Mouse (Mus musculus) layer of hippocampus, adult 2 months (tissue): ENCODE measurements around the gene 4931440F15Rik. TPM values are rescaled to one million over a fixed set of nuclear protein-coding genes. Genes with fewer than 3 reads are reported as not detected.
"Not testable (repeated sequence)": the region's sequence is repeated elsewhere in the genome, so short reads cannot be mapped to it uniquely, and the experiment has no call there.

Experiments used
- DNase-seq, 2 experiments: peaks; one replicate each; pipeline ENCODE4 v3.0.0; 2022; ENCODE audit warnings: low spot score in 2 of 2
- H3K27ac ChIP-seq: fragments of 200-600 bp; 2 replicates; pipeline ENCODE4 v1.8.1; 2022
- H3K4me3 ChIP-seq: fragments of 200-600 bp; 2 replicates; pipeline ENCODE4 v1.8.1; 2022; ENCODE audit warnings: mild to moderate bottlenecking
- CTCF ChIP-seq: fragments of 200-600 bp; conservative IDR thresholded peaks from 2 replicates; pipeline ENCODE4 v1.8.1; 2022; ENCODE audit warnings: antibody characterized with exemption, mild to moderate bottlenecking, moderate library complexity
- long read RNA-seq, 2 experiments: library from polyadenylated mRNA; stranded (forward); transcript quantifications; one replicate each; pipeline ENCODE4 v2.0.0; 2021; ENCODE audit warnings: borderline mapping rate in 2 of 2
- total RNA-seq, 2 experiments: library from RNA; stranded (reverse); gene quantifications; 2 replicates each; pipeline ENCODE4 v1.2.3; 2021

4931440F15Rik gene
- 1 to 10 TPM; 2.4 to 3.1 TPM for total RNA-seq
- long read RNA-seq, experiment 1, result 0 reads
- long read RNA-seq, experiment 2, partial matches to known transcripts, result 0 of 1 reads
- long read RNA-seq, experiment 2, other reads (novel, unspliced or antisense), result 0 of 1 reads

DNA sequence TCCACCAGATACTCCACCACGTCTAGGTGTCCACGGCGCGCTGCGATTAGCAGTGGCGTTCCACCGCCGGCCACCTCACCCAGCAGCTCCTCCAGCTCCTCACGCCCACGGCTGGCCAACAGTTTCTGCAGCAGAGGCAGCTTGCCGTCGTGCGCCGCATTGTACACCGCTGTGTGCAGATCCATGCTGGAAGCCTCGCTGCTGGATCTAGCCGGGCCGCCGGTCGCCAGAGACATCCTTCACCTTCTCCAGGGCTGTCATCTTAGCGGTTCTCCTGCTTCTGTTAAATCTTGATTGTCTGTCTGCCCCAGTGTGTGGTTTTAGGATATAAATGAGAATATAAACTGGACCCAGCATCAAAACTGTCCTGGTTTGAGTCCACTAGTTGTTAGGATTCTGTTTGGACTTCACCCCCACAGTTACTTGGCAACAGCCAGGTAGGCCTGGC, at the start of gene 4931440F15Rik:
Gene 4931440F15Rik (minus strand): TSS at position 398 of the 448 bp plus-strand sequence.
- H3K4me3 ChIP-seq, DNase-seq: not testable (repeated sequence)
- H3K27ac ChIP-seq, result peak within 1 kb of the TSS; percentile 36; the same call in 1 of the 2 replicates

- H3K27ac ChIP-seq, DNase-seq, H3K4me3 ChIP-seq: not testable (repeated sequence)
These were observed 49.3 kb upstream of the 4931440F15Rik start for GRCm38 (mm10) chr11:29874781-29875180.

DNA sequence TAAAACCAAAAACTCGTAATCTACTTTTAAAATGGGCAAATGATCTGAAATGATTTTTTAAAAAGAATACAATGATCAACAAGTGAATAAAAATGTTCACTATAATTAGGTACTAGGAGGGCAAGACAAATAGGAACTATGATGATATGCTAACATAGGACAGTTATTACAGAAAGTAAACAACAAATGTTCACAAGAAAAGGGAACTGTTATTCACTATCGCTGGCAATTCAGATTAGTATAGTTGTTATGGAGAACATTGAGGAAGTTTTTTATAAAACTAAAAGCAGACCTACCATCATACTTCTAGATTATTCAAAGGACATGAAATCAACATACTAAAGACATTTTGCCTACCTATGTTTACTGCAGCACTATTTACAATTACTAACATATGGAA, 44.7 kb upstream of the 4931440F15Rik start:
- no peak overlapping the region for H3K27ac ChIP-seq
- H3K4me3 ChIP-seq, result no peak overlapping the region
- no peak for TF ChIP-seq CTCF
- no peak for DNase-seq

GRCm38 (mm10) chr11:29864269-29864668, 38.8 kb upstream of the 4931440F15Rik start:
- TF ChIP-seq CTCF, result no peak
- H3K27ac ChIP-seq, result no peak overlapping the region
- H3K4me3 ChIP-seq, result no peak overlapping the region
- no peak for DNase-seq

DNA sequence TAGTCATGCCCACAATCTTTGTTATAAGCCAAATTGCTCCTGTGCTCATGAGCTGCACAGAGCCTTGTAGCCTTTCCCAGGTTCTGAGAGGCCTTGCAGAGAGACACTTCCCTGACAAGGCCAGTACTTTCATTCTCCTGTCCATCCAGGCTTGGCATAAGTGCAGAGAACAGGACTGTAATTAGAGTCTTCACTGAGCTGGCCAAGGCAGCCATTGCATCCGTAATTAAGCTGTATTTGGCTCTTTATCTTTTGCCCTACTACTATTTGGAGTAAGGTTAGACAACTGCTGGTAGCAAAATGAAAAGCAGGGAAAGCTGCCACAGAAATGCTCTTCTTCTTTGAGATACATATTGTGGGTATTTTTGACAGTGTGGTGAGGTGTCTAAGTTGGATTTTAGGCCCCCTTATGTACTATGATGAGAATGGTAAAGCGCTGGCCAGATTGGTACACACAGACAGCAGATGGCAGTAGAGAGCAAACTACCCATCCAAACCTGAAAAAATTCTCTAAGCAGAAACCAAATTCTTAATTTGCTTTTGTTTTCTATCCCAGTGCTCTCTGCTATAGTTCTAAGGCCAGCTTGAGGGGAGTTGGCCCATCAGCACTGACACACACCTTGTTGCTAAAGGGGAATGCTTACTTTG, 36.4 kb upstream of the 4931440F15Rik start:
- peak; percentile 29 to 65 for DNase-seq
- Histone ChIP-seq H3K27ac (peak overlapping the region; percentile 63), H3K4me3 (no peak overlapping the region)
- TF ChIP-seq CTCF, result peak; percentile 91

GRCm38 (mm10) chr11:29861040-29861439, 35.6 kb upstream of the 4931440F15Rik start:
- no peak for TF ChIP-seq CTCF
- Histone ChIP-seq H3K4me3 (no peak overlapping the region), H3K27ac (no peak overlapping the region)
- no peak for DNase-seq

DNA sequence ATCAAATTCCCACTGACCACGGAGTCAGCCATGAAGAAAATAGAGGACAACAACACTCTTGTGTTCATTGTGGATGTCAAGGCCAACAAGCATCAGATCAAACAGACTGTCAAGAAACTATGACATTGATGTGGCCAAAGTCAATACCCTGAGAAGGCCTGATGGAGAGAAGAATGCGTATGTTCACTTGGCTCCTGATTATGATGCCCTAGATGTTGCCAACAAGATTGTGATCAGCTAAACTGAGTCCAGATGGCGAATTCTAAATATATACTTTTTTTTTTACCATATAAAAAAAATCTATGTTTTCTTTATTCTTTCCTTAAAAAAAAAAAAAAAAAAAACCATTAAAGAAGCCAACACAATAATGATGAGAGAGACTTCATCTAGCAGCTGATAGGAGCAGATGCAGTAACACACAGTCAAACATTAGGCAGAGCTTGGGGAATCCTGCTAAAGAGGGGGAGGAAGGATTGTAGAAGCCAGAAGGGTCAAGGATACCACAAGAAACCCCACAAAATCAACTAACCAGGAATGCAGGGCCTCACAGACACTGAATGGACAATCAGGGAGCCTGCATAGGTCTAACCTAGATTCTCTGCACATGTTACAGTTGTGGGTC, 15.2 kb upstream of the 4931440F15Rik start:
- no peak for TF ChIP-seq CTCF
- no peak for DNase-seq
- Histone ChIP-seq H3K4me3 (no peak overlapping the region), H3K27ac (peak overlapping the region; percentile 60; the same call in 1 of the 2 replicates)

GRCm38 (mm10) chr11:29839781-29840180, 14.3 kb upstream of the 4931440F15Rik start:
- DNase-seq, result no peak
- Histone ChIP-seq H3K27ac (peak overlapping the region; percentile 39; the same call in 1 of the 2 replicates), H3K4me3 (no peak overlapping the region)
- no peak for TF ChIP-seq CTCF

DNA sequence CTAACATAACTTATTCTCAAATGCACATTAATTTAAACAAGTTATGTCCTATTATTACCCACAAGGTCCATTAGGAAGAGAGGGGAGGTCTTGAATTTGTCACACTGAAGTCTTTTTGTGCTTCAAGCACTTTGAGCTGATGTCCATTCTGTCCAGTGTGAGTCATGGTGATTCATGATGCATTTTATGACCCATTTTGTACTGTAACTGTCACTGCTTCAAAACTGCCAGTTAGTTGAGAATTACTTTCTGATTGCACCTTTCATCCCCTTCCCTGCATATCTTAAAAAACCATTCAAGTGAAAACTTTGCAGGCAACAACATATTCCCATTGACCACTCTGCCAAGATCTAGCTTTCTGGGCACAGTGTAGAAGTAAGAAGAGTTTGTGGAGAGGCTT, 11.6 kb upstream of the 4931440F15Rik start:
- Histone ChIP-seq H3K4me3 (no peak overlapping the region), H3K27ac (no peak overlapping the region)
- TF ChIP-seq CTCF, result no peak
- no peak for DNase-seq

- peak in 1 of 2 experiments; percentile 33 for DNase-seq
- Histone ChIP-seq H3K27ac (peak overlapping the region; percentile 80), H3K4me3 (no peak overlapping the region)
- no peak for TF ChIP-seq CTCF
These were observed 2.3 kb upstream of the 4931440F15Rik start for GRCm38 (mm10) chr11:29827729-29828128.

DNA sequence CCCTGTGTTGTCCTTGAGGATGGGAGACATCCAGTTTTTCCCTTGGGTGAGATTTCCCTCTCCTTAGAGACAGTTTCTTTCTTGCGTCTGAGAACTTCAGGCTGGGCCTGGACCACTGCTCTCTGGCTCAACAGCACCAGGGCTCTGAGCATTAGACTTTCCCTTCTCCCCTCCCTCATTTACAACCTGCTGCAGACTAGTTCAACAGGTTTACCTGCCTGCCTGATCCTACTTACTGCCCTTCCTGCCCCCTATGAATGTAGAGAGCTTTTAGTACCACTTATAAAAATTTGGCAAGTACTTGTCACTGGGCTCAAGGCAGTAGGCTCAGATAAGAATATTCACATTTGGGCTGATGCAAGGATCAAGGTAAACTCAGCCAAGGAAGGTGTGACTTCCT, 533 bp upstream of the 4931440F15Rik start:
- TF ChIP-seq CTCF, result no peak
- Histone ChIP-seq H3K27ac (peak overlapping the region; percentile 36; the same call in 1 of the 2 replicates), H3K4me3 (no peak overlapping the region)
- no peak for DNase-seq

DNA sequence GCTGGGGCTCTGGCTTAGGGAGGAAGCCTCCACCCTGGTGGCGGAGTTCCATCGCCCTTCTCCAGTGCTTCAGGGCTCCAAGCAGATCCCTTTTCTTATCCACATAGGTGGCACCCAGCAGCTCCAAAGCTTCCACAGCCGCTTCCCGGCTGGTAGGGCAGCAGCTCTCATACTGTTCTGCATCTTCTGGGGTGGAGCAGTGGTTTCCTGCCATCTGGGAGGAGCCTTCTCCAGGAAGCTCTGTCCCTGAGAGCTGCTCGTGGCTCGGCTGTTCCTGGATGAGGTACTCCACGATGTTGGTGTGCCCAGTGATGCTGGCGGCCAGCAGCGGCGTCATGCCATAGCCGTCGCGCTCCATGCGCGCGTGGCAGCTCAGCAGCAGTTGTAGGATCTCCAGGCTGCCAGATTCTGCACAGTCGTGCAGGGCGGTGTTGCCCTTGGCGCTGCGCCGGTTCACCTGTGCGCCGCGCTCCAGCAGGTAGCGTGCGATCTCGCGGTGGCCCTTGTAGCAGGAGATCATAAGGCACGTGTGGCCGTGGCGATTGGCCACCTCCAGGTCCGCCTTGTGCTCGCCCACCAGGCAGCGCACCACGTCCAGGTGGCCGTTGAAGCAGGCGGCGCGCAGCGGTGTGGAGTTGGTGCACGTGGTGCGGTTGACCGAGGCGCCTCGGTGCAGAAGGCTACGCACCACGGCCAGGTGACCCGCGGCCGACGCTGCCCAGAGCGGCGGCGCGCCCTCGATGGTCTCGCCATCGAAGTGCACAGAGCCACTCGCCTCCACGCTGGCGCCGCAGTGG, 796 bp downstream of the 4931440F15Rik start:
- not testable (repeated sequence) for H3K4me3 ChIP-seq, DNase-seq
- peak overlapping the region; percentile 10; the same call in 1 of the 2 replicates for H3K27ac ChIP-seq

GRCm38 (mm10) chr11:29823141-29823540, 2.3 kb downstream of the 4931440F15Rik start:
- DNase-seq, result no peak
- TF ChIP-seq CTCF, result no peak
- Histone ChIP-seq H3K4me3 (no peak overlapping the region), H3K27ac (no peak overlapping the region)
